Mouse (Mus musculus): ENCODE results near the gene Kmt2e.
"Not testable (repeated sequence)": the region's sequence is repeated elsewhere in the genome, so short reads cannot be mapped to it uniquely, and the experiment has no call there.

Kmt2e gene

DNA sequence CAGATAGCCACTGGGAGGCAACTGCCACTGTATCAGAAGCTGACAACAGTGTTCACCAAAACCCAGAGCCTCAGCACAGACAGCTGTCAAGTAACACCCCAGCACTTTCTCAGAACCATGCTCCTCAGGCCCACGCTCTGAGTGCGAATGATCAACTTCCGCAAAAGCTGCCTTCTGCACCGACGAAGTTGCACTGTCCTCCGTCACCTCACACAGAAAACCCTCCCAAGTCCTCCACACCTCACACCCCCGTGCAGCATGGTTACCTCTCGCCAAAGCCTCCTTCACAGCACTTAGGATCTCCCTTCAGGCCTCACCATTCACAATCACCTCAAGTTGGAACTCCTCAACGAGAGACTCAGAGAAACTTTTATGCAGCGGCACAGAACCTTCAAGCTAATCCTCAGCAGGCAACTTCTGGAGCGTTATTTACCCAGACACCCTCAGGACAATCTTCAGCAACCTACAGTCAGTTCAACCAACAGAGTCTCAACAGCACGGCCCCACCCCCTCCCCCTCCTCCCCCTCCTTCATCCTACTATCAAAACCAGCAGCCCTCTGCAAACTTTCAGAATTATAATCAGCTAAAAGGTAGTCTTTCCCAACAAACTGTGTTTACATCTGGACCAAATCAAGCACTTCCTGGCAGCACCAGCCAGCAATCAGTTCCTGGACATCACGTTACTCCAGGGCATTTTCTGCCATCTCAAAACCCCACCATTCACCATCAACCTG, 67.5 kb downstream of the Kmt2e start:
- DNase-seq (ENCODE audit: low spot score) = no peak

DNA sequence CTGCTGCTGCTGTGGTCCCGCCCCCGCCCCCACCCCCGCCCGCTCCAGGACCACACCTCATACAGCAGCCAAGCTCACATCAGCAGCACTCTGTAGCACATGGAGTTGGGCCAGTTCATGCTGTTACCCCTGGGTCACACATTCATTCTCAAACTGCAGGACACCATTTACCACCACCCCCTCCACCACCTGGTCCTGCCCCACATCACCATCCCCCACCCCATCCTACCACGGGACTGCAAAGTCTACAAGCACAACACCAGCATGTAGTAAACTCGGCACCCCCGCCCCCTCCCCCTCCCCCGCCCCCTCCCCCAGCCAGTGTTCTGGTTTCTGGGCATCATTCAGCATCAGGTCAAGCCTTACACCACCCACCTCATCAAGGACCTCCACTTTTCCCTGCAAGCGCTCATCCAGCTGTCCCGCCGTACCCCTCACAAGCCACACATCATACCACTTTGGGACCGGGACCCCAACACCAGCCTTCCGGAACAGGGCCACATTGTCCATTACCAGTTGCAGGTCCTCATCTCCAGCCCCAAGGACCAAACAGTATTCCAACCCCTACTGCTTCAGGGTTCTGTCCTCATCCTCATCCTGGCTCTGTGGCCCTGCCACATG, 68.2 kb downstream of the Kmt2e start:
- no peak for DNase-seq (ENCODE audit: low spot score)

GRCm38 (mm10) chr5:23505578-23505977, 71.3 kb downstream of the Kmt2e start:
- no peak for DNase-seq (ENCODE audit: low spot score)

- DNase-seq (ENCODE audit: low spot score) = no peak
Measured at GRCm38 (mm10) chr5:23507210-23507609, 73.0 kb downstream of the Kmt2e start.

DNA sequence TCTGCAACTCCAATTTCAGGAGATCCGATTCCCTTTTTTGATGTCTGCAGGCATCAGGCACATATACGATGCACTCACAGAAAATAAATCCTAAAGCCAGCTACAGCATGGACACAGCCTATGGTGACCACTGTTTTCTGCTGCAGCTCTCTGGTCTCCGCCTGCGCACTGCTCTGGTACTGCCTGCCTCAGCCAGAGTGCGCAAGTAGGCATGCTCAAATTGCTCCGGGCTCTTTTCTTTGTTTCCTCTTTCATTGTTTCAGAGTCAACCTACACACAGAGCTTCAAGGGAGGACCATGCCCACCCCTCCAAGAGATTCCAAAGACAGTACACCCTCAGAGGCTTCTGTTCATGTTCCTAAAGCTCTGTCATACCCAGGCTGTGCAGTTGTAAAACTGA, 74.4 kb downstream of the Kmt2e start:
- DNase-seq (ENCODE audit: low spot score) = no peak

GRCm38 (mm10) chr5:23511456-23511855, 77.2 kb downstream of the Kmt2e start:
- no peak for DNase-seq (ENCODE audit: low spot score)

GRCm38 (mm10) chr5:23512556-23512955, 78.3 kb downstream of the Kmt2e start:
- DNase-seq (ENCODE audit: low spot score) = no peak

DNA sequence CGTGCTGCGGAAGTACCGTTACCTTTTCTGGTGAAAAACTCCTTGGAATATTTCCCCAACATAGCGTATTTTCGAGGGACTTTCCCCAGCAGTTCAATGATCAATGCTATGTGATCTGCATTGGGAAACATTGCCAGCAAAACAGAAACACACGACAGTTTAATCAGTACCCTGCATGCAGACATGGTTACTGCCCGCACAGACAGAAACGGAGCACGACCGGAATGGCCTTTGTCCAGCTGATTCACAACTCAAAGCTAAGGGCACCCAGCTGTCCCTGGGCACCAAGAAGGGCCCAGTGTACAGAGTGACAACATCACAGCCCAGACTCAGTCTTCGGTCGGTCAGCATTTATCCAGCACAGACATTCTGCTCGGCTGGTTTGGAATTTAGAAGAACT, 79.2 kb downstream of the Kmt2e start:
- DNase-seq (ENCODE audit: low spot score) = no peak

DNA sequence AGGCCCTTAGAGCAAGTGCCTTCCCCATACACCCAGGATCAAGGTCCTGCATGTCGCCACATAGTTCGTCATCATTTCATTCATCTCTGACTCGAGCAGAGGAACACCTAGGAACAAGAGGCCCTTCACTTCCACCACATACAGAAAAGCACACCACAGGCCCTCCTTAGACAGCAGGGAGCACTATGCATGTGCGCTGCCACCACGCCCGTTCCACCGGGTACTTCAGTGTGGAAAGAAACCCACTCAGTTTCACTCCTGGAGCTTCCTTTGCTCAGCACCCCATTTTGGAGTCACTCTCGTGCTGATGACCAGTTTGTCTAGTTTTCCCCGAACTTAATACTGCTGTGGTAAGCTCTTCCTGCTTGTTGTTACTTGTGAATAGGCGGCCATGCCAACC, 80.8 kb downstream of the Kmt2e start:
- DNase-seq (ENCODE audit: low spot score) = no peak

DNA sequence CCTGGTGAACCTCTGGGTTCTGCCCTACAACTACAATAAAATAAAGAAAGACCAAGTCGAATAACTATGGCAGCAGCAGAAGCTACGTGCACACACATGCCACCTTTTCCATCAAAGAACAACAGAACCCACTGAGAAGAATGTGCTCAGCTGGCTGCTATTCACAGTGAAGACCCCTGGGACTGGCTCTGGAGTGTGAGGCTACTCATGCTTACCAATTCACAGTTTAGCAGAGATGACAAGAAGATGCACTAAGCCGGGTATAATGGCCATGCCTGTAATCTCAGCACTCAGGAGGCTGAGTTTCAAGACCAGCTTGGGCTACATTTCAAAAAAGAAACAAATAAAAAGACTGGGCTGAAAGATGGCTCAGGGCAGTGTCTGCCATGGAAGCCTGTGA, 82.7 kb downstream of the Kmt2e start:
- DNase-seq (ENCODE audit: low spot score) = no peak

DNA sequence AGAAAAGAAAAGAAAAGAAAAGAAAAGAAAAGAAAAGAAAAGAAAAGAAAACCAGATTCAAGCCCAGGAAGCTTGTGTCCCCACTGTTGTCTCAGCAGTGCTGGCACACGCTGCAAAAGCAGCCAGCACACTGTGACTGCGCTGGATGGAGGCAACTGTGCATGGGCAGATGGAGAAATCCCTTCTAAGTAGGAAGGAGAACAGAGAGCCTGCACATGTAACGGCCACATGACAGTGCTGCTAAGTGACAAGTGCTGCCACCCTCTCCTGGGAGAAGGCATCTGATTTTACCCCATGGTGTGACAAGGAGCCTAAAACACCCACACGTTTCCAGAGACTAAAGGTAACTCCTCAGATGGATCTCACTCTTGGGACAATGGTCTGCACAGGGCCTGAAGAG, 83.6 kb downstream of the Kmt2e start:
- DNase-seq (ENCODE audit: low spot score) = no peak

GRCm38 (mm10) chr5:23518673-23519072, 84.4 kb downstream of the Kmt2e start:
- DNase-seq (ENCODE audit: low spot score) = no peak

- DNase-seq (ENCODE audit: low spot score) = no peak
Measured at GRCm38 (mm10) chr5:23519679-23520078, 85.4 kb downstream of the Kmt2e start.

DNA sequence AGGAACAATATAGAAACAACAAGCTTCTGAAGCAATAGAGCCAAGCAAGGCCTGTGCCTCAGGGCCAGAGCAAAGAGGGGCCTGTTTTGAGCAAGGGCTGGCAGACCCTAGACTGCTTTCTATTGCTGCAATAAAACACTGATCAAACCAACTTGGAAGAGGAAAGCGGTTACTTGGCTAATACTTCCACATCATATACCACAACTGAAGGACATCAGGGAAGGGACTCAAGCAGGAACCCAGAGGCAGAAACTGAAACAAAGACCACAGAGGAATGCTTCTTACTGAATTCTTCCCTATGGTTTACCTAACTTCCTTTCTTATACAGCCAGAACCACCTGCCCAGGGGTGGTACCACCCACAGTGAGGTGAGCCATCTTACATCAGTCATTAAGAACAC, 87.4 kb downstream of the Kmt2e start:
- DNase-seq (ENCODE audit: low spot score) = no peak

DNA sequence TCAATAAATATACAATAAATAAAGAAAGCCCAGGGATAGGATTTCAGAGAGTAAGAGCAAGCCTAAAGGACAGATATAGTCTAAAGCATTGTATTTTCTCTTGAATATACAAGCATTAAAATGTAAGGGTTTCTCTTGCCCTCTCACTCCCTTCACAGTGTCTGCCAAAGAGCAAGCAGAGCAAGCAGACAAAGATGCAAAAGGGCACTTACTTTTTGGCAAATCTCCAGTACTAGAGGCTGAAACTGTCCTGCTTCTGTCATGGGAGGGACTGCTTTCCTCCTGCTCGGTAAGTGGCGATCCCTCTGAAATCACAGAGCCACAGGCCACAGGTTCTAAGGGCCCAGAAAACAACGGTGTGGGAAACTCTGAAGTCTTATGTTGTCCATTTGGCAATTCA, 89.7 kb downstream of the Kmt2e start:
- no peak for DNase-seq (ENCODE audit: low spot score)

GRCm38 (mm10) chr5:23524621-23525020, 90.4 kb downstream of the Kmt2e start:
- no peak for DNase-seq (ENCODE audit: low spot score)

DNA sequence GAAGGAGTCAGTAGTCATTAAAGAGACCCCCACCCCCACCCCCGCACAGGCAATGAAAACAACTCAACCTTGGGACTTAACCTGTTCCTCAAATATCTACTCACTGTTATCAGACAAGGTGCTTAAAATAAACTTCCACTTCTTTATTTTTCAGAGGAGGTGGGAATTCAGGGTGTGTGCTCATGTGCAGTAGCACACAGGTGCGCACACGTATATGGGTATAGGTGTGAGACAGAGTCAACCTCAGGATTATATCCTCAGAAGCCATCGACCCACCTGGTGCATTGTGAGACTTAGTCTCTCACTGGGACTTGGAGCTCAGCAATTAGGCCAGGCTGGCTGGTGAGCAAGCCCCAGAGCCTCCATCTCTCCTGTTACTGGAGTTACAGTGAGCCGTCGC, 96.9 kb downstream of the Kmt2e start:
- DNase-seq (ENCODE audit: low spot score) = no peak

DNA sequence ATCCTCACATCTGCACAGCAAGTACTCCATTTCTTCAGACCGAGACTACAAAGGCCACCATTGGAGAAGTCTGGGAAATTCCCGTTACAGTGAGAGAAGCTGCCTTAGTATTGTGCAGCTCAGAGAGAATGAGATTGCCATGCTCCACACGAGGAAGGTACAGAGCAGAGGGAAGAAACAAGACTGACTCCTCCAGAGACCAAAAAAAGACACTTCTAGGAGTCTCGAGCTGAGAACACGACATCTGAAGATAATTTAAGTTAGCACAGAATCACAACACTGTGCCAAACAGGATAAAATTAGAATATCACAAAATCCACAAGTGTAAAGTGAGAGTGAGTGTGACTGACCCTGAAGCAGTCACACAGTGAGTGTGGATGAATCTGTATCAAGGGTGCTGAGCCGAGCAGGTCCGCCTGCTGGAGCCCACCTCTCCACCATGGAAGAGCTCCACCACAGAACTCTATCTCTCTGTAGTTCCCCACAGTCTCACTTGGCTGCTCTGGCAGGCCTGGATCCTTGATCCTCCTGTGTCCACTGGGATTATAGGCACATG, 97.4 kb downstream of the Kmt2e start:
- DNase-seq (ENCODE audit: low spot score) = no peak

DNA sequence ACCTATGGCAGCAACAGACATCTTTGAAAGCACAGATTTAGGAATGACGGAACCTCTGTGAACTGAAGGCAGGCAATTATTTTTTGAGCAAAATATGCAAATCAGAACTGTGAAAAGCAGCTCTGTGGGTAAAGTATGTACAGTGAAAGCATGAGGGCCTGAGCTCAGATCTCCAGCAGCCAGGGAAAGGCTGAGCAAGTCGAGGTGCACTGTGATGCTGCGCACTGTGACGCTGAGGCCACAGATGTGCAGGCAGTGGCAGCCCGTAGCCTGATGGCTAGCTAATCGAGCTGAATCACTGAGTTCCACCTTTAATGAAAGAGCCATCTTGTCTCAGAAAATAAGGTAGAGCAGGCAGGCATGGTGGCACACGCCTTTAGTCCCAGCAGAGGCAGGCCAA, 101.5 kb downstream of the Kmt2e start:
- DNase-seq (ENCODE audit: low spot score) = no peak

- DNase-seq (ENCODE audit: low spot score) = no peak
Measured at GRCm38 (mm10) chr5:23551687-23552086, 117.4 kb downstream of the Kmt2e start.

DNA sequence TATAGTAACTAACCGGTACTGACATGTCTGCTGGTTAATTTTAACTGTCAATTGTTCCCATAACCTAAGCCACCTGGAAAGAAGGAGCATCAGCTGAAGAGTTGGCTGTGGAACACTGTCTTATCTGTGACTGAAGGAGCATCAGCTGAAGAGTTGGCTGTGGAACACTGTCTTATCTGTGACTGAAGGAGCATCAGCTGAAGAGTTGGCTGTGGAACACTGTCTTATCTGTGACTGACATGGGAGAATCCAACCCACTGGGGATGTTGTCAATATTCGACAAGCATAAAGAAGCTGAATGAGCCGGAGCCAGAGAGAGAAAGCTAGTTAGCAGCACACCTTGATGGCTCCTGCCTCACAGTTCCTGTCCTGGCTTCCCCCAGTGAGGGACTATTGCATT, 119.1 kb downstream of the Kmt2e start:
- DNase-seq (ENCODE audit: low spot score) = not testable (repeated sequence)
